Mouse (Mus musculus) mature B cell (primary cell): ENCODE measurements around the gene Lkaaear1.

Experiments
- in situ Hi-C: fragments of 300-500 bp; cut with MboI; formaldehyde crosslinking; loops from 2 replicates; pipeline ENCODE4 v1.14.3; 2019

Lkaaear1 gene

DNA sequence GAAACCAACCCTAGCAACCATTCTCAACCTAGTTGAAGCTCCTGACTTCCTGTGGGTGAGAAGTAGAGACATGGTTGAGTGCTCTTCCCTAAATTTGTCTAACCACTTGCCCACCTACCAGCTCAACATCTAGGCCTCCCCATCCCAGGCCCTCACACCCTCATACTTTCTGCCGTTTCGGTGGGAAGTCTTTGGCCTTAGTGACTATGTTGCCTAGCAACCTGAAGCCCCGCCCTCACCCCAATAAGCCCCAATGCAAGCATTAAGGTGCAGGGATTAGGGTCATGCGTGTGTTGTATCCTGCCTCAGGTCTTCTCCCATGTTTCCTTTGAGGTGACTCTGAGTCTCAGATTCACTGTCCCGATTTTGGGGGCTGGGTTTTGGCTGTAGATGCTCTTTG is at the start of gene Lkaaear1:
Gene Lkaaear1, minus strand, starts transcription at position 202 of the 400 bp plus-strand sequence.
- in situ Hi-C loops, result no loop called here

DNA sequence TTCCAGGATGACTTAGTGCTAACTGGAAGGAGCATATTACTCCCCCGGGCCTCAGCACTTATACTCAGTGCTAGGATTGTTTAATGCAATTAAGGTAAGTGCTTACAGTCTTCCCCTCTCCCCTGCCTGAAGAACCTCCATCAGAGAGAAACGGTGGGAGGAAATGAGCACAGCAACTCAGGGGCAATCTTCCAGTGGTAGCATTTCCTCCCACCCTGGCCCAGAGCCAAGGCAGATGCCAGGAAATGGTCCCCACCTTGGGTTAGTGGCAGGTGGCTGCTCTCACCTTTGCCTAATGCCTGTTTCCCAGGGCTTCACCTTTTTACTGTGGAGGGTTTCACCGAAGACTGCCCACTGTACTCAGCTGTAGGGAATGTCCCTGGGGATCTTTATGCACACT is 31.8 kb upstream of the Lkaaear1 start:
- in situ Hi-C loops, result no loop called here

DNA sequence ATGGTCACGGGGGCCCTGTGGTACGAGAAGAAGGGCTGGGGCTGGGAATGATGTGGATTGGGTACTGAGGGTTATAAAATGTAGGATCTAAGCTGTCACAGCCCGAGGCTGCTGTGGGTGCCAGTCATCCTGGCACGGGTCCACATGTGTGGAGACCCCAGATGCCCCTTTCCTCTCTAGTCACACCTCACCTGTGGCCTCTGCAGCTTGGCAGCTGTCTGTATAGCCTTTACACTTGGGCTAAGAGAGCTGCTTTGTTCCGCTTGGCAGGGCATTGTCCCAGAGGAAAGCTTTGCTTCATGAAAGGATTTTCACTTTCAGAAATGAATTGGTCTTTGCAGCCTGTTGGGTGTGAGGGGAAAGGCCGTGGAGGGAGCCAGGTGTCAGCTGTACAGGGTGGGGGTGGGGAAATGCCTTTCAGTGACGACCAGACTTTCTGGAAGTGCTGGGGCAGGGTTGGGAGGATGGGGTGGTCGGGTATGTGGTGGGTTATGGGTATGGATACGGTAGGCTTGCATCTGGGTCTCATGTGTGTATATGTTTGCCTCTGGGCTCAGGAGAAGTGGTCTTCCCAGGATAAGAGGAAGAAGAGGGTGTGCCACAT is 29.5 kb upstream of the Lkaaear1 start:
- in situ Hi-C loops, result no loop called here

- in situ Hi-C loops, result no loop called here
These were observed 24.0 kb upstream of the Lkaaear1 start for GRCm38 (mm10) chr2:181722213-181722612.

GRCm38 (mm10) chr2:181721200-181721599 is 23.0 kb upstream of the Lkaaear1 start:
- in situ Hi-C loops, result no loop called here

DNA sequence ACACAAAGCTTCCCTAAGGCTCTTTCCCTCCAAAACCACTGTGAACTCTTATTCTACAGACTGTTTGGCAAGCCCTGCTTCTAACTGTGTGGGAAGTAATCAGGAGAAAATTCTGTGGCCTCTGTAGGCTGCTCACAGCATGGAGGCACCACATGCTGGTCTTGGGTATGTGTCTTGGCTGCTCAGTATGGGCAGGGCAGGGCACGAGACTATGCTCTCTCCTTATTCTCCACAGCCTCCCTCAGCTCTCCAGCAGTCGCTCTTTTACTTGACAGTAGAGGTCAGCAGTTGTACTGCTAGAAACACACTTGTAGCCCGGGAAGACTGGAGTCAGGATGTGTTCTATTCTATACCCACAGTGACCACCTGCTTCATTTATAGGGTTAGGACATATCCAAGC is 21.8 kb upstream of the Lkaaear1 start:
- in situ Hi-C loops, result no loop called here

DNA sequence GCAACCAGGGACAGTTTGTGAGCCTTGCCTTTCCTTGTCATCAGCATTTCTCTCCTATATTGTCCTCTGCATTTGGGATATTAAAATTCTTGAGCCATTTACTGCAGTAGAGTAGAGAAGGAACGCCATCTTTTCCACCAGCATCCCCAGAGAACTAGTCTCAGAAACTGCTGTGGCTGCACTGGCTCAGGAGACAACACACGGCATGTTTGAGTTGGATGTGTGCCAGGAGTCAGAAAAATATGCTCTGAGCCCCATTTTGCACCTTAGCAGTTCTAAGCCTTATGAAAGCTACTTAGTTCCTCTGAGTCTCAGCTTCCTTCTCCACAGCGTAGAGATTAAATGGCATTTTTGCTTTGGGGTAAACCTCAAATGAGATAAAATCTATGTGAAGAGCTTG is 18.7 kb upstream of the Lkaaear1 start:
- in situ Hi-C loops, result no loop called here

GRCm38 (mm10) chr2:181715382-181715781 is 17.1 kb upstream of the Lkaaear1 start:
- in situ Hi-C loops, result no loop called here

DNA sequence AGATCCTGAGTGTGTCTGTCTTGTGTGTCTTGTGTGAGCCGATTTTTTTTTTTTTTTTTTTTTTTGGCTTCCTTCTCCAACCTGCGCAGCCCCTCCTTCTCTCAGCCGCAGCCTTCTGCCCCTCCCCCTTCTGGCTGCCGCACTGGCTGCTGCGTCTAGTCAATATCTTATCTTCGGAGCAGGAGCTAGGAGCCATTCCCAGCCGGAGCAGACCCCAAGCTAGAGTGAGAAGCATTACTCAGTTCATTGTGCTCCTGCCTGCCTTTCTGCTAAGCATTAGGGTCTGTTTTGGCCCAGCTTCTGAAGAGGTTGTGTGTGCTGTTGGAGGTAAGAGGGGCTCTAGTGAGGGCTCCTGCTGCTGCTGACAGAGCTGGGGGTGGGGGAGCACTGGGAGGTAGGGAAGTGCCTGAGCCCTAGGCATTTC is 16.7 kb upstream of the Lkaaear1 start, which contains the start of gene Oprl1:
Gene Oprl1, plus strand, starts transcription at position 114 of the 424 bp plus-strand sequence.
- in situ Hi-C loops, result no loop called here

DNA sequence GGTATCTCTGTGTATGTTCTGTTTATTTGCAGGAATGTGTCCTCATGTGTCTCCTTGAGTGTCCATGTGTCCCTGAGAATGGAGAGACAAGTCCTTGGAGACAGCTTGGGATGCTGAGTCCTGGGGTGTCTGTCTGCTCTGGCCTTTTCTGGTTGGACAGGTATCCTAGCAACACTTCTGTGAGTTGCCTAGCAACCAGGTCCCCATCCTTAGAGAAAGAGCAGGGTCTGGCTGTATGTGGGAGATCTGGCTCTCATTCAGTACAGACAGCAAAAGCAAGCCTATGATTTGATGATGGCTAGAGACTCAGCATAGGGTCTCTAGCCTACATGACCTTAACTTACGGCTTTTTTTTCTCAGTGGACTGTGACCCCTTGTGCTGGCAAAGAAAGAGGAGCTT is 15.5 kb upstream of the Lkaaear1 start:
- in situ Hi-C loops, result no loop called here

- in situ Hi-C loops, result no loop called here
These were observed 8.4 kb upstream of the Lkaaear1 start for GRCm38 (mm10) chr2:181706668-181707067.

- in situ Hi-C loops, result no loop called here
These were observed 1.3 kb downstream of the Lkaaear1 start for GRCm38 (mm10) chr2:181696801-181697420.

DNA sequence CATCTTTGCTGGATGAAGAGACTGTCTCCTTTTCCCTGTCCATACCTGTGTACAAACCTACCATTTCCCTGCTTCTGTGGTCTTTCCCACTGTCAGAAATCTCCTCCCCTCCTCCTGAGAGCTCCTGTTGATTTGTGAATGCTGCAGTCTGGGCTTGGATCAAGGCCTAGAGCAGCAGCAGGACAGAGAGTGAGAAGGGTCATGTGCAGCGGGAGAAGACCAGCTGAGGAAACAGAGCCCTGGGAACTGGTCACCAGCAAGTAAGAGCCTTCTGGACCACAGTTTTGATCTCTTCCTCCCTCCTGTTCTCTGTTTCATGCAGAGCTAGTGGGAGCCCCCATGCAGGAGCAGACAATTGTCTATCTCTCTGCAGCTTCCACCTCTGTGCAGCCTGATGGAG is 2.5 kb downstream of the Lkaaear1 start:
- in situ Hi-C loops, result no loop called here

GRCm38 (mm10) chr2:181694581-181694980 is 3.7 kb downstream of the Lkaaear1 start:
- in situ Hi-C loops, result no loop called here

DNA sequence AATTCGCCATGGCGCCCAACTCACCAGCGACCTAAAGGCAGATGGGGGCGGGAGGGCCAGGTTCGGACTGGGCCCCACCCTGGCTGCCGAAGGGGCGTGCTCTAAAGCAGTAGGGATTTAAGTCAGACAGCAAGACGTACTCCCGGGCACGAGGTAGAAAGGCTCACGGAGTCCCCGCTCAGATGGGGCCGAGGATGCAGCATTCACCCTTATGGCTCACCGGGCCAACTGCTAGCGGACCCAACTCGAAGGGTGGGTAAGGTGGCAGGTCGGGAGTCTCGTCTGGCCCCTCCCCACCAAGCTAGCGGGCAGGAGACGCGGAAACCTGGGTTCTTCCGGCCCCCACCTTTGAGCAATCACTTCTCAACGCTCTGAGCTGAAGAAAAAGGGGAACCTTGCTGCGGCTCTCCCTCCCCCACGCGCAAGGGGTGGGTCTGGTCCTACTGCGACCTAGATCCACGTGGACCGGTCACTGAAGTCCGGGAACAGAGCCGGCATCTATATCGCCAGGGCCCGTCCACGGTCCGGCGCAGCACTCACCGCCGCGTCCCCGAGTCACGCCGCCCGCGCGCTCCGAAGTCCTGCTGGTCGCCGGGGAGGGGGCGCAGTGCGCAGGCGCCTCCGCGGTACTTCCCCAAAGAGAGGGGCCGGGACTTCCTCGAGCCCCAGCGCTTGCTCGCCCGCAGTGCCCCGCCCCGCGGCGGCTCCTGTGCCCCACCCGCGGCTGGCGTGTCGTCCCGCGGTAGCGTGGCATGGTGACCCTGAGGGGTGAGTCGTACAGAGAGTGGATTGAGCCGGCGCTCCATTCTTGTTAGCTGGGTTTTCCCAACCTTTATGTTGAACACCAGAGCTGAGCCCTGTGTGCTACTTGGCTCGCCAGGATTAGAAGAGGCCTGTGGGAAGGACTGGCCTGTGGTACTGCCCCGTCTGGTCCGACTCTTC is 4.6 kb downstream of the Lkaaear1 start, which contains the start of gene Rgs19:
Gene Rgs19, minus strand, starts transcription at position 639 of the 942 bp plus-strand sequence.
- in situ Hi-C loops, result no loop called here

GRCm38 (mm10) chr2:181692304-181692703 is 5.9 kb downstream of the Lkaaear1 start:
- in situ Hi-C loops, result no loop called here

DNA sequence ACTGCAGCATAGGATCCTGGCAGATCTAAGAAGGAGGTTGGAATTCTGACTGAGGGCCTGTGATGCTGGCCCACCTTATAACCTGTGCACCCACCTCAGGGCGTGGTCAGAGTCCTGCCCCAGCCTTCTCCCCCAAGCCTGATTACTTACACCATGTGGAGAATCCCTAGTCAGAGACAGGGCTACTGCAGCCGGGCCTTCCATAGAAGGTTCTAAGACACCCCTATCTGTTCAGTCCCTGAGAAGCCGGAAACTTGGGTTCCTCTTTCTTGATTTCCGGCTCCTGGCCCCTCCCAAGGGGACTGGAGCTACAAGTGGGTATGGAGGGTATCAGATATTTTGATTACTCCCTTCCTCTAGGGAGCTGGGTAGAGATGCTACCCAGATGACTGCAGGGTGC is 6.7 kb downstream of the Lkaaear1 start:
- in situ Hi-C loops, result no loop called here

GRCm38 (mm10) chr2:181691083-181691482 is 7.2 kb downstream of the Lkaaear1 start:
- in situ Hi-C loops, result no loop called here

- in situ Hi-C loops, result no loop called here
These were observed 8.6 kb downstream of the Lkaaear1 start for GRCm38 (mm10) chr2:181689466-181690160.

DNA sequence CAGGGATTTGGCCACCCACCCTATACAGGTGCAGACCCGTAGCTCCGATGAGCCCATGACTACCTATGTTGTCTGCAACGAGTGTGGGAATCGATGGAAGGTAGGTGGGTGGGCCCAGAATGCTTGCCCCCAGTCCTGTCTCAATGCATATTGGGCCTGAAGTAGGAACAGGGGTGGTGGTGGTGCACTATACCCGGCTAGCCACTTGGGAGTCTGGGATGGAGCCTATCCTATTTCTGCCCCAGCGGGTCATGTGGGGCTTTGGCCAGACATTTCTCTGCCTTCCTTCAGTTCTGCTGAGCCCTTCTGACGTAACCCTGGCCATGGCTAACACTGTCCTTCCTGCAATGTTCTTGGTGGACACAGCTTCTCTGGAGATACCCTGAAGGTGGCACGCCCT is 10.7 kb downstream of the Lkaaear1 start:
- in situ Hi-C loops, result no loop called here

GRCm38 (mm10) chr2:181685686-181686085 is 12.6 kb downstream of the Lkaaear1 start:
- in situ Hi-C loops, result no loop called here

GRCm38 (mm10) chr2:181684713-181685112 is 13.5 kb downstream of the Lkaaear1 start:
- in situ Hi-C loops, result no loop called here
